Mouse (Mus musculus) hindbrain, embryonic 13.5 days (tissue): ENCODE measurements around the gene Hsd11b1. TPM values are rescaled to one million over a fixed set of nuclear protein-coding genes. Genes with fewer than 3 reads are reported as not detected.

ENCODE experiments used
- ATAC-seq: fragments of 200-750 bp; cut with Nextera tagmentation; 2 replicates; pipeline ENCODE4 v1.8.0; 2017; ENCODE audit warnings: moderate TSS enrichment; ENCODE audit not compliant: low FRiP score
- H3K27ac ChIP-seq: fragments of 300-500 bp; sonication (generic); 2 replicates; pipeline ENCODE4 v1.5.1; 2015; ENCODE audit warnings: inconsistent platforms, mild to moderate bottlenecking, moderate library complexity
- H3K27me3 ChIP-seq: fragments of 300-500 bp; sonication (generic); 2 replicates; pipeline ENCODE4 v1.6.1; 2015; ENCODE audit warnings: mild to moderate bottlenecking, inconsistent platforms
- H3K36me3 ChIP-seq: fragments of 300-500 bp; sonication (generic); 2 replicates; pipeline ENCODE4 v1.6.1; 2015; ENCODE audit warnings: mild to moderate bottlenecking, inconsistent platforms
- H3K4me1 ChIP-seq: fragments of 300-500 bp; sonication (generic); replicated peaks from 2 replicates; pipeline ENCODE4 v1.6.1; 2015; ENCODE audit warnings: inconsistent platforms
- H3K4me2 ChIP-seq: fragments of 300-500 bp; sonication (generic); 2 replicates; pipeline ENCODE4 v1.6.1; 2015; ENCODE audit warnings: inconsistent platforms, mild to moderate bottlenecking, moderate library complexity
- H3K4me3 ChIP-seq: fragments of 300-500 bp; sonication (generic); 2 replicates; pipeline ENCODE4 v1.5.1; 2015; ENCODE audit warnings: mild to moderate bottlenecking, inconsistent platforms
- H3K9ac ChIP-seq: fragments of 300-500 bp; sonication (generic); 2 replicates; pipeline ENCODE4 v1.6.1; 2015; ENCODE audit warnings: mild to moderate bottlenecking, inconsistent platforms
- H3K9me3 ChIP-seq: fragments of 300-500 bp; sonication (generic); 2 replicates; pipeline ENCODE4 v1.6.1; 2016; ENCODE audit warnings: inconsistent platforms
- WGBS: fragments of 180-500 bp; shearing (Covaris S2); methylation state at CpG from one replicate; pipeline ENCODE4 v1.1.7; 2015; 5-methylcytosine and 5-hydroxymethylcytosine counted together
- polyA plus RNA-seq: library from polyadenylated mRNA; unstranded; fragments of >200 nt; fragmentation: Nextera tagmentation; extraction: Ambion mirVana; gene quantifications from 2 replicates; pipeline ENCODE4 v1.2.1, GENCODE M21; 2015

Gene Hsd11b1
- not detected in 2 replicates for polyA plus RNA-seq

- Histone ChIP-seq H3K4me1 (no peaks in the 10 kb centered on the region), H3K27me3 (no peaks in the 10 kb centered on the region), H3K36me3 (no peaks in the 10 kb centered on the region), H3K9me3 (no peaks in the 10 kb centered on the region), H3K9ac (no peak within 1 kb of the TSS), H3K27ac (no peak within 1 kb of the TSS), H3K4me3 (no peak within 1 kb of the TSS), H3K4me2 (no peak within 1 kb of the TSS)
- no peak for ATAC-seq
- WGBS = 65% methylated on average over 5 of the region's 5 CpGs
Observed at GRCm38 (mm10) chr1:193263955-193264598, at the start of gene Hsd11b1. Hsd11b1 (minus strand) TSS chr1:193264075.

DNA sequence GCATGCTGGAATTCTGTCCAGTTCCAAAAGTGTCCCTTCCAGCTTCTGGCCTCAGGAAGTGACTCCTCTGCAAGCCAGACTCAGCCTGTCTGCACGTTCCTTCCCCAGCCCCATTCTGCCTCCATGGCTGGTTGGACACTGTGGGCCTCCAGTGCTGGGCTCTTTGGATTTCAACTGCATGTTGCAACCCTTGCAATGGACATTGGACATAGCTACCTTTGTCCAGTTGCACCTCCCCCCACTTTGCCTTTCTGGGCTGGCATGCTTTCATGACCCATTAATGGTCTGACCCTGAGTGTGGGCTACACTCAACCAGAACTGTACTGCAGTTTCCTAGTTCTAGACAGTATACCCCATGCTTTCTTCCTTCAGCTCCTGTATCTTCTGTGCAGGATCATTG is 47.7 kb upstream of the Hsd11b1 start:
- Histone ChIP-seq H3K27ac (no peak overlapping the region), H3K4me1 (peaks cover 11% of the 10 kb centered on the region; the same call in 1 of the 2 replicates), H3K4me3 (no peak overlapping the region), H3K4me2 (no peak overlapping the region), H3K36me3 (no peaks in the 10 kb centered on the region), H3K9ac (no peak overlapping the region), H3K27me3 (no peaks in the 10 kb centered on the region), H3K9me3 (no peaks in the 10 kb centered on the region)
- WGBS = 100% methylated on average over 1 of the region's 1 CpGs
- ATAC-seq = no peak

DNA sequence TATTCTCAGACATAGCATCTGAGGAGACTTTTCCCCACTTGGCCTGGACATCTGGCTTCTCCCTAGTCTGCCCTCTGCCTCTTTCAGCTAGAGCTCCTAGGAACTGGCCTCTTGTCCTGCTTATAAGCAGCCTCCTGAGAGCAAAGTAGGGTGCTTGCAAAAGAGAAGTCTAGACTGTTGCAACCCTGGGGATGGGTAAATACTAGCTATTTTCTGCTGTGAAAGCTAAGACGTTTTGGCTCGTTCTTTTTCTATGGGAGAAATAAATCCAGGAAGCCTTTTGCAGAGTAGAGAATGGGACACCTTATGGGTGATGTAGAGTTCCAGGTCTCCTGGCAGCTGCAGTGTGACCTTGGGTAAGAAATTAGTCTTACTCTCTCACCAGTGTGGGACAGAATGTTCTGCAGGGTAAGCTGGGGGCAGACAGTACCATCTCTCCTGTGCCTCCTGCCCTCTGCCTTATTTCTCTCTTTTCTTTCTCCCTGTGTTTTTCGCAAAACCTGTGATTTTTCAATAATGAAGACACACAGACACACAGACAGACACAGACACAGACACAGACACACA is 46.7 kb upstream of the Hsd11b1 start:
- WGBS = 87% methylated on average over 3 of the region's 3 CpGs
- Histone ChIP-seq H3K4me2 (no peak overlapping the region), H3K27ac (no peak overlapping the region), H3K9ac (no peak overlapping the region), H3K27me3 (no peaks in the 10 kb centered on the region), H3K4me1 (peaks cover 3% of the 10 kb centered on the region), H3K36me3 (no peaks in the 10 kb centered on the region), H3K4me3 (no peak overlapping the region), H3K9me3 (no peaks in the 10 kb centered on the region)
- ATAC-seq = no peak

DNA sequence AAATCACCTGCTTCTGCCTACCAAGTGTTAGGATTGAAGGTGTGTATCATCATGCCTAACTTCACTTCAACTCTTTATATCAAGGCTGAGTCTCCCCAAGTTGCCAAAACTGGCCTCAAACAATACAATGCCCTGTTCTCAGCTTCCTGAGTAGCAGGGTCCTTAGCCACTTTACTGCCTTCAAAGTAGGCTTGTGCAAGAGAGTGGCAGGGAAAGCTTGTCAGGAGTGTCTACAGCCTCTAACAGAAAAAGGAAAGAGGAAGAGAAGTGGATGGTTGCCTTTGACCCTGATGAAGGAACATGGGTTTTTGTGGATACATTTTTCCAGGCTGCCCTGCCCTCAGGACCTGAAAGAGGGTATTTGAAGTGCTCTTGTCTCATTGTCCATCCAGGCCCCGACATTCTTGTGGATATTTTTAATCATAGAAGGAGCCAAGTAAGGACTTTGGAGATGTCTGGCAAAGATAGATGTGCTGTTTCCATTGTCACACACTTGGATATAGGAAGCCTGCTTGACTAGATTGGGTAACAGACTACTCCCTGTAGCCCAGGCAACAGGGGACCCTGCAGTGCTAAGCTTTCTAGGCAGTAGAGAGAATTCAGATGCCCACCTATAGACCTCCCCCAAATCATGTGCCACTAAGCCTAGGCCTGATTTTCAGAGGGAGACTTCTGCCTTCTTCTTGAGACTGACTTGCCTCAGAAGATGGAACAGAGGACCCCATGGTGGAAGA is 46.1 kb upstream of the Hsd11b1 start:
- H3K4me3 ChIP-seq = no peak overlapping the region
- no peak overlapping the region for H3K9ac ChIP-seq
- H3K4me2 ChIP-seq = no peak overlapping the region
- H3K27me3 ChIP-seq = no peaks in the 10 kb centered on the region
- WGBS = 79% methylated on average over 1 of the region's 1 CpGs
- ATAC-seq = no peak
- peaks cover 6% of the 10 kb centered on the region for H3K4me1 ChIP-seq
- no peaks in the 10 kb centered on the region for H3K9me3 ChIP-seq
- H3K36me3 ChIP-seq = no peaks in the 10 kb centered on the region
- H3K27ac ChIP-seq = no peak overlapping the region

- no peak for ATAC-seq
- H3K9me3 ChIP-seq = no peaks in the 10 kb centered on the region
- H3K36me3 ChIP-seq = no peaks in the 10 kb centered on the region
- no peak overlapping the region for H3K27ac ChIP-seq
- H3K4me3 ChIP-seq = no peak overlapping the region
- H3K9ac ChIP-seq = no peak overlapping the region
- peaks cover 8% of the 10 kb centered on the region; the same call in 1 of the 2 replicates for H3K27me3 ChIP-seq
- H3K4me2 ChIP-seq = no peak overlapping the region
- 93% methylated on average over 2 of the region's 2 CpGs for WGBS
- H3K4me1 ChIP-seq = peaks cover 8% of the 10 kb centered on the region
Observed at GRCm38 (mm10) chr1:193306832-193307231, 43.0 kb upstream of the Hsd11b1 start.

DNA sequence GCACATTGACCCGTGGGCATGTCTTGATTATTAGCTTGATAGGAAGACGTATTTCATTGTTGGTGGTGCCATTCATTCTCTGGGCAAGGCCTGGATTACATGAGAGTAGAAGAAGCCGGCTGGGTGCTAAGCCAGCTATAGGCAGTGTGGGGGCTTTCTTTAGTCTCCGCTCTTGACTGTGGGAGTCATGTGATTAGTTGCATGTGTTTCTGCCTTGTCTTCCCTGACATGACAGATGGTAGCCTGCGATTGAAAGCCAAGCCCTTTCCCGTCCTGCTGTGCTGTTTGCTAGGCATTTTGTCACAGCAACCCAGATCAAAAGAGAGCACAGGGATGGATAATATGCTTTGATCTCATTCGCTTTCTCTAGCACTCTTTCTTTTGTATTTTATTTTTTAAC is 41.5 kb upstream of the Hsd11b1 start:
- H3K36me3 ChIP-seq = no peaks in the 10 kb centered on the region
- 11% methylated on average over 7 of the region's 7 CpGs for WGBS
- ATAC-seq = peak; percentile 73
- no peak overlapping the region for H3K4me3 ChIP-seq
- H3K9me3 ChIP-seq = no peaks in the 10 kb centered on the region
- H3K4me2 ChIP-seq = no peak overlapping the region
- peaks cover 8% of the 10 kb centered on the region for H3K4me1 ChIP-seq
- no peak overlapping the region for H3K9ac ChIP-seq
- peaks cover 11% of the 10 kb centered on the region for H3K27me3 ChIP-seq
- no peak overlapping the region for H3K27ac ChIP-seq

DNA sequence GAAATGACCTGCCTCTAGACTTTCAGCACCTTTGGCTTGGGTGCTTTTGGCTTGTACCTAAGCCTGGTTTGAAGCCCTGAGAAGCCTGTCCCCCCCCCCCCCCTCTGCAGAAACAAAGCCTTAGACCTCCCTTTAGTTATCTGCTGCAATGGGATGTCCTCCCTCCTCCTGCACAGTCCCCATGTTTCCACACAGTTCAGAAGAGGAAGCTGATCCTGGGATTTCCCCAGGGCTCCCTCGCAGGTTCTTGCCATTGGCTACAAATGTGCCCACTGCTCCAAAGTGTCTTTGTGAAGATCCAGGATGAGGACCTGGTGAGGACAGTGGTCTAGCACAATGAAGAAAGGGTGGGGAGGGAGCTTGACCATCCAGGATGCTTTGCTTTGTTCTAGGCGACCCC is 39.2 kb upstream of the Hsd11b1 start:
- Histone ChIP-seq H3K4me2 (no peak overlapping the region), H3K9ac (no peak overlapping the region), H3K27ac (no peak overlapping the region), H3K27me3 (peaks cover 11% of the 10 kb centered on the region), H3K36me3 (no peaks in the 10 kb centered on the region), H3K9me3 (no peaks in the 10 kb centered on the region), H3K4me3 (no peak overlapping the region), H3K4me1 (peaks cover 8% of the 10 kb centered on the region)
- ATAC-seq = no peak
- WGBS = 81% methylated on average over 2 of the region's 2 CpGs

- Histone ChIP-seq H3K4me2 (no peak overlapping the region), H3K36me3 (no peaks in the 10 kb centered on the region), H3K27ac (no peak overlapping the region), H3K4me3 (no peak overlapping the region), H3K9ac (no peak overlapping the region), H3K9me3 (no peaks in the 10 kb centered on the region), H3K4me1 (peaks cover 8% of the 10 kb centered on the region), H3K27me3 (peaks cover 11% of the 10 kb centered on the region)
- ATAC-seq = no peak
- 69% methylated on average over 8 of the region's 8 CpGs for WGBS
Observed at GRCm38 (mm10) chr1:193302093-193302405, 38.2 kb upstream of the Hsd11b1 start.

DNA sequence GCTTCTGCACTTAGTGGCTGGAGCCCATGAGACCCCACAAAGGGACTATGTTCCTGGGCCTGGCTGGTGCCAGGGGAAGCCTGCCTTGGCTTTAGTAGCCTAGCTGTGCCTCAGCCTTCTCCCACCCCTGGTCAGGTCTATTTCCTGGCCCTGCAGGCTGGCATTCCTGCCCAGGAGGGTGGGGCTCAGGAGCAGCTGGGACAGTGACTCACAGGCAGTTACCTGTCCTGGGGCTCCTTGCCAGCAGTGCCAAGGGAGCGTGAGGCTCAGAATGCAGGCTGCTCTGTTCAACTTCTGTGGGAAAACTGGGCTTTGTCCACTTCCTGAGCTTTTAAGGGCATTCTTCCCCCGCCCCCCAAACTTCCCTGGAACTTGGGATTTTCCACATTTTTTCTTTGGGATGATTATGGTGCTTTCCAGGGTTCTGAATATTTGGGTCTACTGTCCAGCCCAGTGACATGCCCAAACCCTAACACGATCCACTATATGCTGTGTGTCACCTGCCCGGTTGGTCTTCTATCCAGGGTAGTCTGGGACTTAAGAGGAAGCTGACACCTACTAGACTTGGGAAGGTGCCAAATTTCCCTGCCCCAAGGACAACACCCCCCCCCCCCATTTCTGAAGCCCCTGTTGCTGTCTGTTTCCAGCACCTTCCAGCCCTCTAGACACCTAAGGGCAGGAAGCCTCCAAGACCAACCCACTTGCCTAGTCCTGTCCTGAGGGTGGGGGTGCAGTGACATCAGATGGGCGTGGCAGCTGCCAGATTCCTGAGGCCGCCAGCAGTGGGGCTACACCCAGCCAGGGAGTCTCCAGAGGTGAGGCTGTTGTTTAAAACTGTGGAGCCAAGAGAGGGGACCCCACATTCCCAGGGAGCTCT is 37.6 kb upstream of the Hsd11b1 start:
- Histone ChIP-seq H3K36me3 (no peaks in the 10 kb centered on the region), H3K27me3 (peaks cover 11% of the 10 kb centered on the region), H3K27ac (no peak overlapping the region), H3K4me3 (no peak overlapping the region), H3K4me2 (no peak overlapping the region), H3K4me1 (peaks cover 8% of the 10 kb centered on the region), H3K9me3 (no peaks in the 10 kb centered on the region), H3K9ac (no peak overlapping the region)
- ATAC-seq = no peak
- 80% methylated on average over 6 of the region's 6 CpGs for WGBS

GRCm38 (mm10) chr1:193299995-193300394 is 36.1 kb upstream of the Hsd11b1 start:
- H3K36me3 ChIP-seq = no peaks in the 10 kb centered on the region
- H3K27ac ChIP-seq = no peak overlapping the region
- ATAC-seq = no peak
- 56% methylated on average over 1 of the region's 1 CpGs for WGBS
- 0 out of 2 replicates have a peak, but pooled peaks cover 3% of the 10 kb centered on the region for H3K4me1 ChIP-seq
- no peak overlapping the region for H3K4me3 ChIP-seq
- no peak overlapping the region for H3K9ac ChIP-seq
- no peaks in the 10 kb centered on the region for H3K9me3 ChIP-seq
- no peak overlapping the region for H3K4me2 ChIP-seq
- peaks cover 11% of the 10 kb centered on the region for H3K27me3 ChIP-seq

- no peak overlapping the region for H3K27ac ChIP-seq
- no peak overlapping the region for H3K4me3 ChIP-seq
- H3K4me1 ChIP-seq = 0 out of 2 replicates have a peak, but pooled peaks cover 3% of the 10 kb centered on the region
- 81% methylated on average over 3 of the region's 3 CpGs for WGBS
- no peak overlapping the region for H3K4me2 ChIP-seq
- no peak for ATAC-seq
- no peaks in the 10 kb centered on the region for H3K9me3 ChIP-seq
- no peak overlapping the region for H3K9ac ChIP-seq
- peaks cover 8% of the 10 kb centered on the region for H3K27me3 ChIP-seq
- no peaks in the 10 kb centered on the region for H3K36me3 ChIP-seq
Observed at GRCm38 (mm10) chr1:193298141-193298765, 34.4 kb upstream of the Hsd11b1 start.

- WGBS = 86% methylated on average over 5 of the region's 5 CpGs
- no peak overlapping the region for H3K9ac ChIP-seq
- no peak overlapping the region for H3K27ac ChIP-seq
- no peak overlapping the region for H3K4me2 ChIP-seq
- no peaks in the 10 kb centered on the region for H3K9me3 ChIP-seq
- no peaks in the 10 kb centered on the region for H3K36me3 ChIP-seq
- no peaks in the 10 kb centered on the region for H3K4me1 ChIP-seq
- H3K27me3 ChIP-seq = no peaks in the 10 kb centered on the region
- no peak overlapping the region for H3K4me3 ChIP-seq
- ATAC-seq = no peak
Observed at GRCm38 (mm10) chr1:193295920-193296319, 32.0 kb upstream of the Hsd11b1 start.
